Mouse (Mus musculus) mouse embryonic stem cell (cell line): ENCODE data around the gene Tubgcp2.

Source experiments
- in situ Hi-C, 2 experiments: fragments of 300-500 bp; cut with MboI; formaldehyde crosslinking; loops; 1 replicate in 1 of 2; 3 replicates in 1 of 2; pipeline ENCODE4 v1.14.3; 2019 to 2020; ENCODE audit warnings: low sequenced_read_pairs in 2 of 2, low pct_unique_long_range_greater_than_20kb in 1 of 2, mixed read lengths in 1 of 2; ENCODE audit not compliant: unreplicated experiment in 1 of 2

Gene Tubgcp2

GRCm38 (mm10) chr7:140036281-140037170 lies at the start of gene Tubgcp2, which contains the start of gene Zfp511:
Tubgcp2 (minus strand) TSS chr7:140036669.
Zfp511 (plus strand) TSS chr7:140036391.
- in situ Hi-C loops: no loop called here

GRCm38 (mm10) chr7:140082242-140082678 lies 45.8 kb upstream of the Tubgcp2 start, which contains the start of gene Caly:
Caly (minus strand) TSS chr7:140082548.
- in situ Hi-C loops: no loop called here

GRCm38 (mm10) chr7:140081408-140082241 lies 45.2 kb upstream of the Tubgcp2 start:
- in situ Hi-C loops: no loop called here

- in situ Hi-C loops: no loop called here
These were observed 44.2 kb upstream of the Tubgcp2 start for GRCm38 (mm10) chr7:140080503-140081156.

GRCm38 (mm10) chr7:140078711-140079110 lies 42.2 kb upstream of the Tubgcp2 start:
- in situ Hi-C loops: no loop called here

GRCm38 (mm10) chr7:140077698-140078097 lies 41.2 kb upstream of the Tubgcp2 start:
- in situ Hi-C loops: no loop called here

- in situ Hi-C loops: no loop called here
These were observed 33.7 kb upstream of the Tubgcp2 start for GRCm38 (mm10) chr7:140070042-140070711.

- in situ Hi-C loops: loop anchor here (10.0 kb wide), 1 partner anchor 163 kb away; no protein-coding TSS in a partner anchor
These were observed 30.9 kb upstream of the Tubgcp2 start for GRCm38 (mm10) chr7:140067397-140067796.

- in situ Hi-C loops: loop anchor here (10.0 kb wide), 1 partner anchor 158 kb away; no protein-coding TSS in a partner anchor
These were observed 26.6 kb upstream of the Tubgcp2 start for GRCm38 (mm10) chr7:140063092-140063491.

GRCm38 (mm10) chr7:140062307-140062706 lies 25.8 kb upstream of the Tubgcp2 start:
- in situ Hi-C loops: loop anchor here (10.0 kb wide), 1 partner anchor 158 kb away; no protein-coding TSS in a partner anchor

GRCm38 (mm10) chr7:140061832-140062130 lies 25.3 kb upstream of the Tubgcp2 start:
- in situ Hi-C loops: loop anchor here (10.0 kb wide), 1 partner anchor 157 kb away; no protein-coding TSS in a partner anchor

GRCm38 (mm10) chr7:140060936-140061831 lies 24.7 kb upstream of the Tubgcp2 start:
- in situ Hi-C loops: loop anchor here (10.0 kb wide), 1 partner anchor 156 kb away; no protein-coding TSS in a partner anchor

- in situ Hi-C loops: no loop called here
These were observed 23.1 kb upstream of the Tubgcp2 start for GRCm38 (mm10) chr7:140059601-140060000.

GRCm38 (mm10) chr7:140058528-140058927 lies 22.1 kb upstream of the Tubgcp2 start:
- in situ Hi-C loops: no loop called here

GRCm38 (mm10) chr7:140057413-140058407 lies 21.2 kb upstream of the Tubgcp2 start:
- in situ Hi-C loops: no loop called here

- in situ Hi-C loops: no loop called here
These were observed 17.7 kb upstream of the Tubgcp2 start for GRCm38 (mm10) chr7:140054124-140054523.
